ENCODE assay signal across 9 mouse cellular contexts in genomic region chr16:33698277-33698790, GRCm38 (mm10). TPM values are rescaled to one million over a fixed set of nuclear protein-coding genes. Genes with fewer than 3 reads are reported as not detected.
A peak's percentile ranks its signal among the peaks of the same experiment; 100 is the strongest.
DNase-seq lines count a peak whose midpoint lies in the region; ATAC-seq and TF ChIP-seq lines count a peak whose summit lies in the region.
"Had no signal": no experiment of that assay in that cellular context is flagged by ENCODE, and none has a peak within 500 bp of the region (broad histone marks: within the 10 kb centered on the region; RNA-seq: fewer than 3 reads in every experiment).

No protein-coding gene starts in this region.

- no peaks in the 10 kb centered on the region for H3K9me3 ChIP-seq in midbrain, embryonic 11.5 days (ENCODE audit: control insufficient read depth, low read length)
- no peaks in the 10 kb centered on the region for H3K9me3 ChIP-seq in midbrain, postnatal 0 days (ENCODE audit: low read length)
- H3K9me3 ChIP-seq in hindbrain, postnatal 0 days (ENCODE audit: low read length) = no peaks in the 10 kb centered on the region
- H3K9me3 ChIP-seq in stomach, embryonic 14.5 days (ENCODE audit: control insufficient read depth, low read depth, low read length) = no peaks in the 10 kb centered on the region
- H3K9me3 ChIP-seq: limb, embryonic 12.5 days had no signal

- peaks cover 13% of the 10 kb centered on the region for H3K79me2 ChIP-seq in heart, adult 2 months (replicated peaks; ENCODE audit: control insufficient read depth, insufficient read depth, low read length)

- peaks cover 46% of the 10 kb centered on the region for H3K36me3 ChIP-seq in heart, adult 2 months (ENCODE audit: control insufficient read depth, insufficient read depth, low read length)
- H3K36me3 ChIP-seq in midbrain, embryonic 11.5 days (ENCODE audit: control insufficient read depth, insufficient read depth, low read length) = no peaks in the 10 kb centered on the region
- no peaks in the 10 kb centered on the region for H3K36me3 ChIP-seq in midbrain, postnatal 0 days (ENCODE audit: insufficient read depth, low read length)
- no peaks in the 10 kb centered on the region for H3K36me3 ChIP-seq in hindbrain, postnatal 0 days (ENCODE audit: insufficient read depth, low read length)
- no peaks in the 10 kb centered on the region for H3K36me3 ChIP-seq in stomach, embryonic 14.5 days (ENCODE audit: control insufficient read depth, insufficient read depth, low read length)
- H3K36me3 ChIP-seq: limb, embryonic 12.5 days had no signal

- TF ChIP-seq POLR2A in heart, adult 2 months (IDR thresholded peaks at IDR 0.05; ENCODE audit: insufficient read depth, low read depth, low read length) = no peak

- peak overlapping the region; percentile 7; the same call in 1 of the 2 replicates for H3K4me3 ChIP-seq in heart, adult 2 months
- no peak overlapping the region for H3K4me3 ChIP-seq in midbrain, embryonic 11.5 days (ENCODE audit: low read depth, low read length)
- H3K4me3 ChIP-seq in midbrain, postnatal 0 days (ENCODE audit: low read depth, low read length) = no peak overlapping the region
- H3K4me3 ChIP-seq in hindbrain, postnatal 0 days (ENCODE audit: low read length) = no peak overlapping the region
- H3K4me3 ChIP-seq in stomach, embryonic 14.5 days (ENCODE audit: low read depth, low read length) = no peak overlapping the region
- H3K4me3 ChIP-seq: limb, embryonic 12.5 days had no signal

- ATAC-seq in midbrain, embryonic 11.5 days (ENCODE audit: low FRiP score) = no peak
- no peak for ATAC-seq in midbrain, postnatal 0 days (ENCODE audit: low FRiP score)
- ATAC-seq in hindbrain, postnatal 0 days = no peak
- no peak for ATAC-seq in stomach, embryonic 14.5 days (ENCODE audit: insufficient number of reproducible peaks, insufficient read depth, low FRiP score, low read depth)

- whole genome bisulfite sequencing in heart, adult 2 months = 19% methylated on average over 12 of the region's 12 CpGs
- WGBS in midbrain, embryonic 11.5 days = 69% methylated on average over 12 of the region's 12 CpGs
- 73% methylated on average over 12 of the region's 12 CpGs for WGBS in midbrain, postnatal 0 days
- 67% methylated on average over 12 of the region's 12 CpGs for WGBS in hindbrain, postnatal 0 days
- 46% methylated on average over 12 of the region's 12 CpGs for WGBS in stomach, embryonic 14.5 days

- peaks cover 58% of the 10 kb centered on the region for H3K4me1 ChIP-seq in heart, adult 2 months (ENCODE audit: control insufficient read depth, insufficient read depth, low read length)
- H3K4me1 ChIP-seq in midbrain, embryonic 11.5 days (ENCODE audit: control insufficient read depth, insufficient read depth, low read length) = peaks cover 27% of the 10 kb centered on the region
- H3K4me1 ChIP-seq in midbrain, postnatal 0 days (ENCODE audit: insufficient read depth, low read length) = 0 out of 2 replicates have a peak, but pooled peaks cover 5% of the 10 kb centered on the region
- peaks cover 10% of the 10 kb centered on the region for H3K4me1 ChIP-seq in hindbrain, postnatal 0 days (ENCODE audit: insufficient read depth, low read length)
- H3K4me1 ChIP-seq in stomach, embryonic 14.5 days (ENCODE audit: control insufficient read depth, insufficient read depth, low read length) = peaks cover 20% of the 10 kb centered on the region

- no peak for TF ChIP-seq CTCF in heart, adult 2 months (IDR thresholded peaks at IDR 0.05)
- no peak for TF ChIP-seq CTCF in midbrain, postnatal 0 days (IDR thresholded peaks at IDR 0.05)
- TF ChIP-seq CTCF in hindbrain, postnatal 0 days (IDR thresholded peaks at IDR 0.05; ENCODE audit: low read depth) = no peak

- no peak overlapping the region for H3K4me2 ChIP-seq in midbrain, embryonic 11.5 days
- H3K4me2 ChIP-seq in midbrain, postnatal 0 days (ENCODE audit: low read depth, low read length, poor library complexity, severe bottlenecking) = no peak overlapping the region
- H3K4me2 ChIP-seq in hindbrain, postnatal 0 days (ENCODE audit: low read depth, low read length) = no peak overlapping the region
- H3K4me2 ChIP-seq in stomach, embryonic 14.5 days (replicated peaks; ENCODE audit: low read depth, low read length) = no peak overlapping the region
- H3K4me2 ChIP-seq: limb, embryonic 12.5 days had no signal

- no peak for TF ChIP-seq EP300 in heart, adult 2 months (IDR thresholded peaks at IDR 0.05; ENCODE audit: insufficient read depth, low read depth, low read length)

- peak overlapping the region; percentile 50 for H3K9ac ChIP-seq in heart, adult 2 months (ENCODE audit: low read depth, low read length)
- H3K9ac ChIP-seq in midbrain, embryonic 11.5 days (ENCODE audit: low read length) = no peak overlapping the region; the same call in 1 of the 2 replicates
- H3K9ac ChIP-seq in midbrain, postnatal 0 days (replicated peaks; ENCODE audit: low read length, poor library complexity, severe bottlenecking) = no peak overlapping the region
- H3K9ac ChIP-seq in hindbrain, postnatal 0 days (replicated peaks; ENCODE audit: low read length) = no peak overlapping the region
- no peak overlapping the region for H3K9ac ChIP-seq in stomach, embryonic 14.5 days (replicated peaks; ENCODE audit: low read depth, low read length)
- H3K9ac ChIP-seq: limb, embryonic 12.5 days had no signal

- intact Hi-C loops in heart, adult 2 months (cut with DNase I) = loop anchor here (5.0 kb wide), 2 partner anchors 116 to 136 kb away; no protein-coding TSS in a partner anchor
- intact Hi-C loops in heart, postnatal 10 days (cut with DNase I) = no loop called here

- peak overlapping the region; percentile 94 for H3K27ac ChIP-seq in heart, adult 2 months
- H3K27ac ChIP-seq in midbrain, embryonic 11.5 days (ENCODE audit: low read depth, low read length) = peak overlapping the region; percentile 57
- no peak overlapping the region for H3K27ac ChIP-seq in midbrain, postnatal 0 days (ENCODE audit: low read depth, low read length)
- H3K27ac ChIP-seq in hindbrain, postnatal 0 days = 0 out of 2 replicates have a peak overlapping the region, but pooled peaks have one; percentile 37
- peak overlapping the region; percentile 48; the same call in 1 of the 2 replicates for H3K27ac ChIP-seq in stomach, embryonic 14.5 days (ENCODE audit: low read length)
- H3K27ac ChIP-seq: limb, embryonic 12.5 days had no signal

- H3K27me3 ChIP-seq in heart, adult 2 months (ENCODE audit: control insufficient read depth, insufficient read depth, low read length) = no peaks in the 10 kb centered on the region
- no peaks in the 10 kb centered on the region for H3K27me3 ChIP-seq in midbrain, embryonic 11.5 days (ENCODE audit: control insufficient read depth, insufficient read depth, low read length)
- no peaks in the 10 kb centered on the region for H3K27me3 ChIP-seq in midbrain, postnatal 0 days (ENCODE audit: insufficient read depth, low read length)
- H3K27me3 ChIP-seq in hindbrain, postnatal 0 days (ENCODE audit: insufficient read depth, low read length) = no peaks in the 10 kb centered on the region
- no peaks in the 10 kb centered on the region for H3K27me3 ChIP-seq in stomach, embryonic 14.5 days (ENCODE audit: control insufficient read depth, insufficient read depth, low read length)
- H3K27me3 ChIP-seq: limb, embryonic 12.5 days had no signal

- peak in 1 of 2 experiments; percentile 35 for DNase-seq in heart, adult 2 months
- DNase-seq in heart, postnatal 10 days = no peak
- DNase-seq in midbrain, embryonic 11.5 days (ENCODE audit: low spot score, missing footprints) = no peak
- DNase-seq in midbrain, postnatal 0 days (ENCODE audit: low spot score) = no peak
- no peak for DNase-seq in hindbrain, postnatal 0 days (ENCODE audit: low spot score)
- DNase-seq in ovary, adult 18-20 months (ENCODE audit: low spot score) = no peak
- DNase-seq in right cerebral cortex, postnatal 36 days (ENCODE audit: low spot score in 2 of 2) = no peak

RNA-seq across cellular contexts. Expression of gene Heg1, which starts 14.2 kb away (rescaled TPM):
- 100 to 1,000 TPM; 126 to 148 TPM for total RNA-seq in heart, adult 2 months (2021)
- polyA plus RNA-seq in heart, adult 2 months (2012; rRNA removed) = 60.6 and 123 TPM in 2 replicates
- 100 to 1,000 TPM; 234 to 263 TPM for total RNA-seq in heart, postnatal 10 days (2021)
- 39.5 and 40.7 TPM in 2 replicates for polyA plus RNA-seq in midbrain, embryonic 11.5 days (2014; fragmentation: Nextera tagmentation; extraction: Ambion mirVana)
- 19.5 and 22.4 TPM in 2 replicates for total RNA-seq in midbrain, postnatal 0 days (2014; rRNA removed)
- 6.2 and 7.2 TPM in 2 replicates for polyA plus RNA-seq in midbrain, postnatal 0 days (2015; fragmentation: Nextera tagmentation; extraction: Ambion mirVana)
- 22.8 and 30.4 TPM in 2 replicates for total RNA-seq in hindbrain, postnatal 0 days (2014; rRNA removed)
- polyA plus RNA-seq in hindbrain, postnatal 0 days (2015; fragmentation: Nextera tagmentation; extraction: Ambion mirVana) = 7.2 and 8.1 TPM in 2 replicates
- 22.9 and 27.2 TPM in 2 replicates for polyA plus RNA-seq in stomach, embryonic 14.5 days (2014; fragmentation: Nextera tagmentation; extraction: Ambion mirVana)
